Mouse (Mus musculus): ENCODE data around the gene Dnah12. TPM values are rescaled to one million over a fixed set of nuclear protein-coding genes. Genes with fewer than 3 reads are reported as not detected.
"Not testable (repeated sequence)": the region's sequence is repeated elsewhere in the genome, so short reads cannot be mapped to it uniquely, and the experiment has no call there.

Gene Dnah12
- total RNA-seq, 2 experiments from 2014 or later: 0.03 to 0.11 TPM

GRCm38 (mm10) chr14:26878756-26879155 is 185.7 kb downstream of the Dnah12 start:
- DNase-seq (ENCODE audit: low spot score in 2 of 2): no peak

- no peak for DNase-seq (ENCODE audit: low spot score in 2 of 2)
Measured at GRCm38 (mm10) chr14:26879976-26880375, 186.9 kb downstream of the Dnah12 start.

- no peak for DNase-seq (ENCODE audit: low spot score in 2 of 2)
Measured at GRCm38 (mm10) chr14:26881700-26882099, 188.6 kb downstream of the Dnah12 start.

GRCm38 (mm10) chr14:26887244-26887643 is 194.2 kb downstream of the Dnah12 start:
- DNase-seq (ENCODE audit: low spot score in 2 of 2): no peak

- DNase-seq (ENCODE audit: low spot score in 2 of 2): no peak
Measured at GRCm38 (mm10) chr14:26890777-26891176, 197.7 kb downstream of the Dnah12 start.

- DNase-seq (ENCODE audit: low spot score in 2 of 2): no peak
Measured at GRCm38 (mm10) chr14:26894392-26894791, 201.3 kb downstream of the Dnah12 start, which contains the start of gene Asb14. Asb14 (plus strand) TSS chr14:26894557.

- no peak for DNase-seq (ENCODE audit: low spot score in 2 of 2)
Measured at GRCm38 (mm10) chr14:26899490-26899889, 206.4 kb downstream of the Dnah12 start.

- no peak for DNase-seq (ENCODE audit: low spot score in 2 of 2)
Measured at GRCm38 (mm10) chr14:26900893-26901292, 207.8 kb downstream of the Dnah12 start.

GRCm38 (mm10) chr14:26907401-26907800 is 214.3 kb downstream of the Dnah12 start:
- no peak for DNase-seq (ENCODE audit: low spot score in 2 of 2)

GRCm38 (mm10) chr14:26910461-26910860 is 217.4 kb downstream of the Dnah12 start:
- DNase-seq (ENCODE audit: low spot score in 2 of 2): not testable (repeated sequence)

- DNase-seq (ENCODE audit: low spot score in 2 of 2): no peak
Measured at GRCm38 (mm10) chr14:26911201-26911600, 218.1 kb downstream of the Dnah12 start.

GRCm38 (mm10) chr14:26911826-26912225 is 218.8 kb downstream of the Dnah12 start:
- DNase-seq (ENCODE audit: low spot score in 2 of 2): no peak

- DNase-seq (ENCODE audit: low spot score in 2 of 2): no peak
Measured at GRCm38 (mm10) chr14:26913681-26914268, 220.7 kb downstream of the Dnah12 start.

- DNase-seq (ENCODE audit: low spot score in 2 of 2): no peak
Measured at GRCm38 (mm10) chr14:26919310-26919709, 226.2 kb downstream of the Dnah12 start.

- DNase-seq (ENCODE audit: low spot score in 2 of 2): no peak
Measured at GRCm38 (mm10) chr14:26923702-26924421, 230.8 kb downstream of the Dnah12 start.

- no peak for DNase-seq (ENCODE audit: low spot score in 2 of 2)
Measured at GRCm38 (mm10) chr14:26934891-26935290, 241.8 kb downstream of the Dnah12 start.

GRCm38 (mm10) chr14:26935558-26935957 is 242.5 kb downstream of the Dnah12 start:
- DNase-seq (ENCODE audit: low spot score in 2 of 2): no peak

Small RNA genes lying within 50 kb of the gene (microRNA-seq; reads per million reads assigned to microRNA genes)
- not detected for gene Mir7672

Other genes with a start within 250 kb of the Dnah12 start
- 10 to 100 TPM; 74.0 to 79.3 TPM for gene Slmap, start 158.3 kb upstream of the Dnah12 start, total RNA-seq (2021)
- 10 to 100 TPM; 38.9 to 39.1 TPM for gene Dennd6a, start 119.4 kb upstream of the Dnah12 start, total RNA-seq (2021)
- 100 to 1,000 TPM; 182 to 190 TPM for gene Arf4, start 55.2 kb upstream of the Dnah12 start, total RNA-seq (2021)
- 1 to 10 TPM; 8.9 to 9.9 TPM for gene Pde12, start 23.4 kb upstream of the Dnah12 start, total RNA-seq (2021)
- gene Asb14, start 201.3 kb downstream of the Dnah12 start, total RNA-seq (2021): under 1 TPM; 0.20 to 0.79 TPM

Measured in adrenal gland, postnatal 4 days (tissue).